Mouse (Mus musculus) hindbrain, embryonic 10.5 days (tissue): ENCODE data around the gene Dgat2. TPM values are rescaled to one million over a fixed set of nuclear protein-coding genes. Genes with fewer than 3 reads are reported as not detected.
A peak's percentile ranks its signal among the peaks of the same experiment; 100 is the strongest.

Experiments
- DNase-seq: peaks from one replicate; pipeline ENCODE4 v3.0.0-alpha.2; 2017; ENCODE audit warnings: low spot score
- H3K27ac ChIP-seq: fragments of 300-500 bp; sonication (generic); 2 replicates; pipeline ENCODE4 v1.5.1; 2016; ENCODE audit warnings: mild to moderate bottlenecking, moderate library complexity
- H3K27me3 ChIP-seq: fragments of 300-500 bp; sonication (generic); 2 replicates; pipeline ENCODE4 v1.6.1; 2016; ENCODE audit warnings: mild to moderate bottlenecking; ENCODE audit not compliant: poor library complexity, insufficient read depth, severe bottlenecking
- H3K36me3 ChIP-seq: fragments of 300-500 bp; sonication (generic); 2 replicates; pipeline ENCODE4 v1.6.1; 2016; ENCODE audit warnings: mild to moderate bottlenecking, moderate library complexity
- H3K4me1 ChIP-seq: fragments of 300-500 bp; sonication (generic); replicated peaks from 2 replicates; pipeline ENCODE4 v1.6.1; 2016; ENCODE audit warnings: mild to moderate bottlenecking
- H3K4me3 ChIP-seq: fragments of 300-500 bp; sonication (generic); 2 replicates; pipeline ENCODE4 v1.5.1; 2016; ENCODE audit warnings: mild to moderate bottlenecking, moderate library complexity
- H3K9me3 ChIP-seq: fragments of 300-500 bp; sonication (generic); 2 replicates; pipeline ENCODE4 v1.6.1; 2016; ENCODE audit warnings: mild to moderate bottlenecking, moderate library complexity
- WGBS: fragments of 180-500 bp; shearing (Covaris S2); methylation state at CpG from one replicate; pipeline ENCODE4 v1.1.7; 2016; 5-methylcytosine and 5-hydroxymethylcytosine counted together
- polyA plus RNA-seq: library from polyadenylated mRNA; unstranded; fragments of >200 nt; fragmentation: Nextera tagmentation; extraction: Ambion mirVana; gene quantifications from 2 replicates; pipeline ENCODE4 v1.2.1, GENCODE M21; 2016

Dgat2 gene
- polyA plus RNA-seq, 1 experiment from 2014 or later, result 13.1 TPM

GRCm38 (mm10) chr7:99122651-99123050 is 59.9 kb downstream of the Dgat2 start:
- H3K4me3 ChIP-seq, result no peak overlapping the region
- peaks cover 9% of the 10 kb centered on the region for H3K4me1 ChIP-seq
- no peaks in the 10 kb centered on the region for H3K27me3 ChIP-seq
- no peak for DNase-seq
- no peaks in the 10 kb centered on the region for H3K9me3 ChIP-seq
- WGBS, result 82% methylated on average over 5 of the region's 5 CpGs
- H3K36me3 ChIP-seq, result 0 out of 2 replicates have a peak, but pooled peaks cover 5% of the 10 kb centered on the region
- no peak overlapping the region for H3K27ac ChIP-seq

DNA sequence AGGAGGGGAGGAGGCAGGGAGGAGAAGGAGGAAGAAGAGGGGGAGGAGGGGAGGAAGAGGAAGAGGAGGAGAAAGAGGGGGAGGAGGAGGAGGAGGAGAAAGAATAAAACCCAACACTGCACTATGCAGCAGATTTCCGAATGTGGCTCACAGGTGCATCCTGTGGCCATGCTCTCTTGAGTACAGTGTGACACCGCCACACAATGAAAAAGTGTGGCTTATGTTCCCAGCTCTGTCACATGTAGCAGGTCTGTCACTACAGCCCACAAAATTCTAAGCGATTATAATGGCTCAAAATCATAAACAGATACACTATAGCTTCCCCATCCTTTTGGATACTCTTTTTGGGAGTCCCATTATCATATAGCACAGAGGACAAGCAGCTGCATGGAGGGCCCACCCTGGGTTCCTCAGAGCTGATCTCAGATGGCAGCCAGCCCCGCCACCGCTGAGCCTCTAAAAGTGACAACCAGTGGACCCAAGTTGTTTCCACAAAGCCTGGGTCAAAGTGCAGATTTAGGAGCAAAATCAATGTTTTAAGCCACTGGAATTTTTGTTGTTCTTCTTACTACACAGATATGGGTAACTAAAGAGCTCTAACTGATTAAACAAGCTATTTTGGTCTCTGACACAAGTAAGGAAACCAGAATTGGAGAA is 61.5 kb downstream of the Dgat2 start:
- DNase-seq, result no peak
- Histone ChIP-seq H3K4me3 (no peak overlapping the region), H3K27ac (no peak overlapping the region), H3K4me1 (peaks cover 3% of the 10 kb centered on the region; the same call in 1 of the 2 replicates), H3K36me3 (0 out of 2 replicates have a peak, but pooled peaks cover 5% of the 10 kb centered on the region), H3K27me3 (no peaks in the 10 kb centered on the region), H3K9me3 (no peaks in the 10 kb centered on the region)
- WGBS, result 90% methylated on average over 5 of the region's 5 CpGs

GRCm38 (mm10) chr7:99120082-99120481 is 62.4 kb downstream of the Dgat2 start:
- Histone ChIP-seq H3K27me3 (no peaks in the 10 kb centered on the region), H3K9me3 (no peaks in the 10 kb centered on the region), H3K27ac (no peak overlapping the region), H3K36me3 (0 out of 2 replicates have a peak, but pooled peaks cover 1% of the 10 kb centered on the region), H3K4me1 (peaks cover 3% of the 10 kb centered on the region; the same call in 1 of the 2 replicates), H3K4me3 (no peak overlapping the region)
- 78% methylated on average over 4 of the region's 4 CpGs for WGBS
- DNase-seq, result no peak

- WGBS, result 86% methylated on average over 3 of the region's 3 CpGs
- no peaks in the 10 kb centered on the region for H3K27me3 ChIP-seq
- DNase-seq, result no peak
- H3K4me1 ChIP-seq, result no peaks in the 10 kb centered on the region
- H3K36me3 ChIP-seq, result no peaks in the 10 kb centered on the region
- no peak overlapping the region for H3K4me3 ChIP-seq
- no peak overlapping the region for H3K27ac ChIP-seq
- H3K9me3 ChIP-seq, result no peaks in the 10 kb centered on the region
Measured at GRCm38 (mm10) chr7:99116781-99117180, 65.7 kb downstream of the Dgat2 start.

DNA sequence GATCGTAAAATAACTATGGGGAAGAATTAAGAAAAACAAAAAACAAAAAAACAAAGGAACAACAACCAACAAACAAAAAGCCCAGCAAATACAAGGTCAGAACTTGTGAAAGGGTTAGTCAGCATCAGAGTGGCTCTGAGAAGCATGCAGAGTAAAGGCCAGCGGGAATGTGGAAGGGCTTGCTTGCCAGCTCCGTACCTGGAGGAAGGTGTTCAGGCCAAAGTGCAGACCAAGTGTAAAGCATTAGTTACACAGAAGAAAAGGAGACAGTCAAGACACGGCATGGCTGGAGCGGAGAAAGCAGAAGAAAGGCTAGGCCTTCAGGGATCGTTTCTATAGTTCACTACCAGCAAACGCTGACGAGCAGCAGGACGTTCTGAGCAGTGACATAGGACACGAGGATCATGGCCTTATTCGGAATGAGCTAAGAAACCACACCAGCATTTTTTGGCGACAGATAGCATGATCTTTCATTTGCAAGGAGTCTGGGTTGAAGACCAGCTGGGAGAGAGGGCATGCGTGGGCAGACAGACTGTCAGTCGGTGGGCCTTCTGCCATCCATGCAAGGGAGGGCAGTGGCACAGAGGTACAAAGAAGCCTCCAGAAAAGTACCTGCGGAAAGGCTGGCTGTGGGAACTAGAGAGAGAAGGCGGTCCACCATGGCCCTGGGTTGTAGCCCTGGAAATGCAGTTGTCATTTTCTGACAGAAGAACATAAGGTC is 68.4 kb downstream of the Dgat2 start:
- Histone ChIP-seq H3K27ac (no peak overlapping the region), H3K4me1 (0 out of 2 replicates have a peak, but pooled peaks cover 5% of the 10 kb centered on the region), H3K9me3 (no peaks in the 10 kb centered on the region), H3K4me3 (no peak overlapping the region), H3K36me3 (no peaks in the 10 kb centered on the region), H3K27me3 (no peaks in the 10 kb centered on the region)
- 89% methylated on average over 16 of the region's 16 CpGs for WGBS
- DNase-seq, result no peak

- Histone ChIP-seq H3K4me1 (peaks cover 22% of the 10 kb centered on the region), H3K4me3 (no peak overlapping the region), H3K27ac (no peak overlapping the region), H3K9me3 (no peaks in the 10 kb centered on the region), H3K36me3 (no peaks in the 10 kb centered on the region), H3K27me3 (no peaks in the 10 kb centered on the region)
- 46% methylated on average over 3 of the region's 3 CpGs for WGBS
- DNase-seq, result no peak
Measured at GRCm38 (mm10) chr7:99107566-99107965, 75.0 kb downstream of the Dgat2 start.

- 49% methylated on average over 4 of the region's 4 CpGs for WGBS
Measured at GRCm38 (mm10) chr7:99106714-99107270, 75.7 kb downstream of the Dgat2 start.

More at GRCm38 (mm10) chr7:99106714-99107270, 75.7 kb downstream of the Dgat2 start:
- H3K27ac ChIP-seq, result peak overlapping the region; percentile 50; the same call in 1 of the 2 replicates
- H3K27me3 ChIP-seq, result no peaks in the 10 kb centered on the region
- H3K36me3 ChIP-seq, result no peaks in the 10 kb centered on the region
- no peaks in the 10 kb centered on the region for H3K9me3 ChIP-seq
- peaks cover 30% of the 10 kb centered on the region for H3K4me1 ChIP-seq
- no peak for DNase-seq
- H3K4me3 ChIP-seq, result no peak overlapping the region

Other genes with a start within 250 kb of the Dgat2 start
- 10.9 and 12.8 TPM in 2 replicates for gene Uvrag, start 41.6 kb downstream of the Dgat2 start, polyA plus RNA-seq
- 21.2 and 31.5 TPM in 2 replicates for gene Mogat2, start 55.9 kb upstream of the Dgat2 start, polyA plus RNA-seq
- gene Map6, start 84.7 kb upstream of the Dgat2 start, polyA plus RNA-seq, result 32.9 and 65.5 TPM in 2 replicates
- gene Serpinh1, start 170.5 kb upstream of the Dgat2 start, polyA plus RNA-seq, result 861 and 996 TPM in 2 replicates
- gene Gdpd5, start 198.7 kb upstream of the Dgat2 start, polyA plus RNA-seq, result 33.8 and 43.8 TPM in 2 replicates